ENCODE assay signal across 23 mouse cellular contexts in the genomic region with DNA sequence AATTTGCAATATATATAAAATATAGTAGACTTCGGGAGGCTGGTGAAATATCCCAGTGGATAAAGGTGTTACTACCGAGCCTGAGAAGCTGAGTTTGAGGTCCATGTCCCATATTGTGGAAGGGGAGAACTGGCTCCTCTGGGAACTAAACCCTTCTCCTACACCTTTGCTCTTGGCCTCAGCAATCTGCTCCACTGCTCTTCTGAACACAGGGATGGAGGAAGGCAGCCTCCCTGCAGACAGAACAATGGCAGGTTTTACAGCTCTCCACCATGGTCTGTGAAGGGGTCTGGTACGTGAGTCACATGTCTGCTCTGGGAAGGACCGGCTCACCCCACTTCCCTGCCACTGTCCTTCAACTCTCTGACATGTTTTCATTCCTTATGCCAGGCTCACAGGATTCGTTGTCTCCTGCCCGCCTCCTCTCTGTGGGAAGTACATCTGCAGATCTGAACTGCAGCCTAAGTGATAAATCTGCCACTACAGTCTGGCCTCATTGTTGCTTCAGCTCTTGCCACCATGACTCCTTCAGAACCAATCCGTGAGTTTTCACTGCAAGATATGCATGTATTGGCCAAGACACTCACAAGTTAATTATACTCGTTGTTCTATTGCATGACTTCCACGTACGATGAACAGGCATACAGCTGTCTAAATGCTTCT.
DNase-seq lines count a peak whose midpoint lies in the region; ATAC-seq and TF ChIP-seq lines count a peak whose summit lies in the region.
"Had no signal": no experiment of that assay in that cellular context is flagged by ENCODE, and none has a peak within 500 bp of the region (broad histone marks: within the 10 kb centered on the region; RNA-seq: fewer than 3 reads in every experiment).

No protein-coding gene starts in this region.

- H3K27ac ChIP-seq in neural tube, embryonic 11.5 days (ENCODE audit: low read depth, low read length) = no peak overlapping the region
- no peak overlapping the region for H3K27ac ChIP-seq in liver, embryonic 11.5 days (ENCODE audit: low read depth, low read length)
- H3K27ac ChIP-seq: embryonic facial prominence, embryonic 12.5 days; forebrain, embryonic 12.5 days; heart, embryonic 13.5 days; hindbrain, embryonic 15.5 days; intestine, embryonic 15.5 days; layer of hippocampus, adult 2 months; liver, embryonic 14.5 days; midbrain, embryonic 15.5 days had no signal

- DNase-seq in frontal cortex, postnatal 36 days (ENCODE audit: low spot score in 2 of 2) = no peak
- DNase-seq in brain, adult 2 months (ENCODE audit: low read depth, low spot score) = peak; percentile 33
- peak; percentile 19 for DNase-seq in brain, embryonic 14.5 days (ENCODE audit: low read depth)
- no peak for DNase-seq in neural tube, embryonic 11.5 days (ENCODE audit: low spot score)
- DNase-seq in liver, embryonic 11.5 days (ENCODE audit: low spot score) = no peak
- no peak for DNase-seq in cerebellum, postnatal 4 days (ENCODE audit: low spot score in 2 of 2)
- DNase-seq in heart, postnatal 10 days = no peak
- DNase-seq: cerebellum, adult 2 months; gastrocnemius, postnatal 25 days; heart, adult 18-20 months; kidney, adult 8-10 months; kidney, postnatal 14 days; lung, embryonic 14.5 days had no signal

- H3K36me3 ChIP-seq in neural tube, embryonic 11.5 days (ENCODE audit: control insufficient read depth, insufficient read depth, low read length) = no peaks in the 10 kb centered on the region
- no peaks in the 10 kb centered on the region for H3K36me3 ChIP-seq in liver, embryonic 11.5 days (ENCODE audit: control insufficient read depth, insufficient read depth, low read length)
- H3K36me3 ChIP-seq: embryonic facial prominence, embryonic 12.5 days; forebrain, embryonic 12.5 days; heart, embryonic 13.5 days; hindbrain, embryonic 15.5 days; intestine, embryonic 15.5 days; midbrain, embryonic 15.5 days had no signal

- no peak overlapping the region for H3K4me3 ChIP-seq in neural tube, embryonic 11.5 days (ENCODE audit: low read depth, low read length)
- H3K4me3 ChIP-seq in liver, embryonic 11.5 days (ENCODE audit: low read depth, low read length) = no peak overlapping the region
- H3K4me3 ChIP-seq: embryonic facial prominence, embryonic 12.5 days; erythroblast, embryonic 14.5 days; forebrain, embryonic 12.5 days; heart, embryonic 13.5 days; hindbrain, embryonic 15.5 days; intestine, embryonic 15.5 days; layer of hippocampus, adult 2 months; midbrain, embryonic 15.5 days had no signal

- peaks cover 2% of the 10 kb centered on the region; the same call in 1 of the 2 replicates for H3K4me1 ChIP-seq in neural tube, embryonic 11.5 days (ENCODE audit: control insufficient read depth, insufficient read depth, low read length)
- H3K4me1 ChIP-seq in liver, embryonic 11.5 days (replicated peaks; ENCODE audit: control insufficient read depth, insufficient read depth, low read length) = no peaks in the 10 kb centered on the region
- H3K4me1 ChIP-seq: embryonic facial prominence, embryonic 12.5 days; forebrain, embryonic 12.5 days; heart, embryonic 13.5 days; hindbrain, embryonic 15.5 days; intestine, embryonic 15.5 days; midbrain, embryonic 15.5 days had no signal

- peak; percentile 89 for ATAC-seq in frontal cortex, adult (ENCODE audit: low TSS enrichment)
- ATAC-seq in neural tube, embryonic 11.5 days (ENCODE audit: insufficient read depth, low FRiP score, low TSS enrichment) = peak; percentile 87
- ATAC-seq in liver, embryonic 11.5 days (replicated peaks; ENCODE audit: low FRiP score) = no peak
- ATAC-seq: intestine, embryonic 15.5 days; midbrain, embryonic 15.5 days had no signal

- H3K9ac ChIP-seq in neural tube, embryonic 11.5 days (ENCODE audit: low read length) = no peak overlapping the region
- no peak overlapping the region for H3K9ac ChIP-seq in liver, embryonic 11.5 days (ENCODE audit: low read depth, low read length)
- H3K9ac ChIP-seq: embryonic facial prominence, embryonic 12.5 days; forebrain, embryonic 12.5 days; heart, embryonic 13.5 days; hindbrain, embryonic 15.5 days; intestine, embryonic 15.5 days; liver, embryonic 14.5 days; lung, embryonic 14.5 days; midbrain, embryonic 15.5 days had no signal

- no peak overlapping the region for H3K4me2 ChIP-seq in neural tube, embryonic 11.5 days (ENCODE audit: low read depth)
- no peak overlapping the region for H3K4me2 ChIP-seq in liver, embryonic 11.5 days
- H3K4me2 ChIP-seq: embryonic facial prominence, embryonic 12.5 days; forebrain, embryonic 12.5 days; heart, embryonic 13.5 days; hindbrain, embryonic 15.5 days; intestine, embryonic 15.5 days; lung, embryonic 14.5 days; midbrain, embryonic 15.5 days had no signal

- no peak for TF ChIP-seq CTCF in brain, embryonic 14.5 days (IDR thresholded peaks at IDR 0.05; ENCODE audit: borderline replicate concordance, extremely low read depth, insufficient read depth, insufficient read length)

- H3K27me3 ChIP-seq in neural tube, embryonic 11.5 days (ENCODE audit: control insufficient read depth, insufficient read depth, low read length) = no peaks in the 10 kb centered on the region
- no peaks in the 10 kb centered on the region for H3K27me3 ChIP-seq in liver, embryonic 11.5 days (replicated peaks; ENCODE audit: control insufficient read depth, insufficient read depth, low read length)
- H3K27me3 ChIP-seq: embryonic facial prominence, embryonic 12.5 days; forebrain, embryonic 12.5 days; heart, embryonic 13.5 days; hindbrain, embryonic 15.5 days; intestine, embryonic 15.5 days; midbrain, embryonic 15.5 days had no signal

- intact Hi-C loops in heart, postnatal 10 days (cut with DNase I) = no loop called here

- 42% methylated on average over 10 of the region's 10 CpGs for WGBS in neural tube, embryonic 11.5 days
- WGBS in liver, embryonic 11.5 days = 70% methylated on average over 10 of the region's 10 CpGs

- no peaks in the 10 kb centered on the region for H3K9me3 ChIP-seq in neural tube, embryonic 11.5 days (ENCODE audit: control insufficient read depth, low read length)
- no peaks in the 10 kb centered on the region for H3K9me3 ChIP-seq in liver, embryonic 11.5 days (ENCODE audit: control insufficient read depth, low read length)
- H3K9me3 ChIP-seq: embryonic facial prominence, embryonic 12.5 days; forebrain, embryonic 12.5 days; heart, embryonic 13.5 days; hindbrain, embryonic 15.5 days; intestine, embryonic 15.5 days; midbrain, embryonic 15.5 days had no signal

- TF ChIP-seq POLR2A in brain, embryonic 14.5 days (IDR thresholded peaks at IDR 0.05; ENCODE audit: borderline replicate concordance, extremely low read depth, insufficient read depth, insufficient read length, poor library complexity, severe bottlenecking) = no peak

Comparison
In these comparisons a context has a peak if more than half of its experiments do, and no peak if none do; other contexts are left out.
1. DNase-seq: peak in brain, adult 2 months (single experiment) and brain, embryonic 14.5 days (single experiment); none in frontal cortex, postnatal 36 days (0 of 2), neural tube, embryonic 11.5 days (single experiment), liver, embryonic 11.5 days (single experiment), cerebellum, postnatal 4 days (0 of 2) and heart, postnatal 10 days (0 of 2).